Mouse (Mus musculus): ENCODE results near the gene B4galnt4. TPM values are rescaled to one million over a fixed set of nuclear protein-coding genes. Genes with fewer than 3 reads are reported as not detected.

The B4galnt4 gene
- polyA plus RNA-seq, 1 experiment from 2014 or later, result 27.7 TPM

DNA sequence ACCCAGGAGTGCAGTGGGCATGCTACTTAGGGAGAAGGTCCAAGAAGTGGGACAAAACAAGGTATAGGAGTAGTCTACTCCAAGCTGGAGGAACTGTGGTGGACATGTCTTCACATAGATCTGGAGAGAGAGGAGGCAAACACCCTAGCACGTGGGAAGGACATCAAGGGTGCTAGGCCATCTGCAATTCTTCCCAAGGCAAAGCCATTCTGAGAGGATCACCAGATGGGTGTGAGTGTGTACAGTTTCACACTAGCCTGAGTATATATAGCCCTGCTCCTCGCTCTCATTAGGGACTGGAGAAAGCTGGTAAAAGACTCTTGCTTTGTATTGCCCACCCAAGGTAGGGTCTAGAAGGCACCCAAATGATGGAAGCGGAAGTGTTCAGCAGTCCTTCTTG, 2.4 kb downstream of the B4galnt4 start:
- H3K36me3 ChIP-seq (replicated peaks), result peaks cover 62% of the 10 kb centered on the region
- H3K4me3 ChIP-seq, result no peak overlapping the region
- H3K27me3 ChIP-seq (replicated peaks; ENCODE audit: low read depth, poor library complexity, severe bottlenecking), result peaks cover 4% of the 10 kb centered on the region; the same call in 1 of the 2 replicates
- H3K9me3 ChIP-seq, result no peaks in the 10 kb centered on the region
- no peak for DNase-seq (ENCODE audit: low spot score)
- peaks cover 24% of the 10 kb centered on the region for H3K4me1 ChIP-seq
- H3K27ac ChIP-seq (replicated peaks), result no peak overlapping the region
- 89% methylated on average over 3 of the region's 3 CpGs for WGBS

DNA sequence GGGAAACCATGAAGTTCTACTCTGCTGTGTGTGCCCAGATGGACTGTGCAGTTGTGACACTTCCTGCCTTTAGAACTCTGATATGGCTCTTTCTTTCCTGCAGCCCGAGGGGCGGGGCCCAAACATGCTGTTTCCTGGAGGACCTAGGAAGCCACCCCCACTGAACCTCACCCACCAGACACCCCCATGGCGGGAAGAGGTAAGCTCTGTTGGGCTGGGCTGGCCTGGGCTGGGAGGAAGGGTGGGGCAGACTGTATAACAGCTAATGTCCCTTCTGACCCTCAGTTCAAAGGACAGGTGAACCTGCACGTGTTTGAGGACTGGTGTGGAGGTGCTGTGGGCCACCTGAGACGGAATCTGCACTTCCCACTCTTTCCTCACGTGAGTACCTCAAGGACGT, 3.3 kb downstream of the B4galnt4 start:
- Histone ChIP-seq H3K27me3 (replicated peaks; ENCODE audit: low read depth, poor library complexity, severe bottlenecking) (peaks cover 10% of the 10 kb centered on the region), H3K4me3 (no peak overlapping the region; the same call in 1 of the 2 replicates), H3K4me1 (peaks cover 24% of the 10 kb centered on the region), H3K9me3 (no peaks in the 10 kb centered on the region), H3K27ac (replicated peaks) (no peak overlapping the region), H3K36me3 (replicated peaks) (peaks cover 65% of the 10 kb centered on the region)
- DNase-seq (ENCODE audit: low spot score), result no peak
- WGBS, result 87% methylated on average over 7 of the region's 7 CpGs

DNA sequence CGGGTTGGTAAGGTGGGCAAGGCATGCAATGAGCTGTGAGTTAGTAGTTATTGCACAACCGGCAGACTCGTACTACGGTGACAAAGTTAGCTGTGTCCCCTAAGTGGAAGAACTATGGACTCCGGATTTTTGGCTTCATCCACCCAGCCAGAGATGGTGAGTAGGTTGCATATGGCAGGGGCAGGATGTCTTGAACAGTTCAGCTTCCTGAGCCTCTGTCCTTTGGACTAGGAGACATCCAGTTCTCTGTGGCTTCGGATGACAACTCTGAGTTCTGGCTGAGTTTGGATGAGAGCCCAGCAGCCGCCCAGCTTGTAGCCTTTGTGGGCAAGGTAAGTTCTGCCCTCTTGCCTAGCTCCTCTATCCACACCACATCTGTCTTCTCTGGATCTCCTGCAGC, 3.7 kb downstream of the B4galnt4 start:
- H3K4me3 ChIP-seq, result no peak overlapping the region; the same call in 1 of the 2 replicates
- no peak for DNase-seq (ENCODE audit: low spot score)
- no peaks in the 10 kb centered on the region for H3K9me3 ChIP-seq
- 95% methylated on average over 7 of the region's 7 CpGs for WGBS
- H3K4me1 ChIP-seq, result peaks cover 25% of the 10 kb centered on the region
- peaks cover 12% of the 10 kb centered on the region for H3K27me3 ChIP-seq (replicated peaks; ENCODE audit: low read depth, poor library complexity, severe bottlenecking)
- H3K36me3 ChIP-seq (replicated peaks), result peaks cover 65% of the 10 kb centered on the region
- H3K27ac ChIP-seq (replicated peaks), result no peak overlapping the region

DNA sequence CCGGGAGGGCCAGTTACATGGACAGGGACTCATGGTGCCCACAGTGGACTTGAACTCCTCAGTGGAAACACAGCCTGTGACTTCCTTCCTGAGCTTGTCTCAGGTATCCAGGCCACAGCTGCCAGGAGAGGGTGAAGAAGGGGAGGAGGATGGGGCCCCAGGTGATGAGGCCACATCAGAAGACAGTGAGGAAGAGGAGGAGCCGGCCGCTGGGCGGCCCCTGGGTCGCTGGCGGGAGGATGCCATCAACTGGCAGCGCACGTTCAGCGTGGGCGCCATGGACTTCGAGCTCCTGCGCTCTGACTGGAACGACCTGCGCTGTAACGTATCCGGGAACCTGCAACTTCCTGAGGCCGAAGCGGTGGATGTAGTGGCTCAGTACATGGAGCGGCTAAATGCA, 7.4 kb downstream of the B4galnt4 start:
- Histone ChIP-seq H3K36me3 (replicated peaks) (peaks cover 56% of the 10 kb centered on the region), H3K4me1 (peaks cover 26% of the 10 kb centered on the region), H3K27me3 (replicated peaks; ENCODE audit: low read depth, poor library complexity, severe bottlenecking) (peaks cover 31% of the 10 kb centered on the region), H3K4me3 (no peak overlapping the region), H3K27ac (replicated peaks) (no peak overlapping the region), H3K9me3 (no peaks in the 10 kb centered on the region)
- no peak for DNase-seq (ENCODE audit: low spot score)
- 83% methylated on average over 19 of the region's 19 CpGs for WGBS

DNA sequence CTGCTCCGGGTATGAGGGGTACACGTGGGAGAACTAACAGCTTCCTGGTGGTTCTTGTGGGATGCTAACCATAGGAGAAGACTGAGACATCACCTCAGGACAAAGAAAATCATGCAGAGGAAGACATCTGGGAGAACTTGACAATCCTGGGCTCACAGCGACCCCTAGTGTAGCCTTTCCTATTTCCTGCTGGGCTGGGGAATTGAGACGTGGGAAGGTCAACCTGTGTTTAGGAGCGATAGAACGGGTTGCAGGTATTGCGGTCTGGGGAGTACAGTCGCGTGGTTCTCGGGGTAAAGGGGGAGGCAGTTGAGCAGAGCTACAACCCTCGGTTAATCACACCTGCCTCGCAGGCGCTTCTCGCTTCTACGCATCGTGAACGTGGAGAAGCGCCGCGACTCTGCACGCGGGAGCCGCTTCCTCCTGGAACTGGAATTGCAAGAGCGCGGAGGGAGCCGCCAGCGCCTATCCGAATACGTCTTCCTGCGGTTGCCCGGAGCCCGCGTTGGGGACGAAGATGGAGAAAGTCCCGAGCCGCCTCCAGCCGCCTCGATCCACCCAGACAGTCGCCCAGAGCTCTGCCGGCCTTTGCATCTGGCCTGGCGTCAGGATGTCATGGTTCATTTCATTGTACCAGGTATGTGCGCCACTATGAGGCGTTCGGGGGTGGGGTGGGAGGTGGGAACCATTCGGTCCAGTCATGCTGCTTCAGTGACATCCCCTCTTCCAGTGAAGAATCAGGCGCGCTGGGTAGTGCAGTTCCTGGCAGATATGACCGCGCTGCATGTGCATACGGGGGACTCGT, 9.4 kb downstream of the B4galnt4 start:
- peak; percentile 84 for DNase-seq (ENCODE audit: low spot score)
- 1% methylated on average over 51 of the region's 51 CpGs for WGBS
- Histone ChIP-seq H3K27me3 (replicated peaks; ENCODE audit: low read depth, poor library complexity, severe bottlenecking) (peaks cover 31% of the 10 kb centered on the region), H3K36me3 (replicated peaks) (peaks cover 37% of the 10 kb centered on the region), H3K9me3 (no peaks in the 10 kb centered on the region), H3K4me1 (peaks cover 26% of the 10 kb centered on the region), H3K4me3 (peak overlapping the region; percentile 57), H3K27ac (replicated peaks) (peak overlapping the region; percentile 76)

DNA sequence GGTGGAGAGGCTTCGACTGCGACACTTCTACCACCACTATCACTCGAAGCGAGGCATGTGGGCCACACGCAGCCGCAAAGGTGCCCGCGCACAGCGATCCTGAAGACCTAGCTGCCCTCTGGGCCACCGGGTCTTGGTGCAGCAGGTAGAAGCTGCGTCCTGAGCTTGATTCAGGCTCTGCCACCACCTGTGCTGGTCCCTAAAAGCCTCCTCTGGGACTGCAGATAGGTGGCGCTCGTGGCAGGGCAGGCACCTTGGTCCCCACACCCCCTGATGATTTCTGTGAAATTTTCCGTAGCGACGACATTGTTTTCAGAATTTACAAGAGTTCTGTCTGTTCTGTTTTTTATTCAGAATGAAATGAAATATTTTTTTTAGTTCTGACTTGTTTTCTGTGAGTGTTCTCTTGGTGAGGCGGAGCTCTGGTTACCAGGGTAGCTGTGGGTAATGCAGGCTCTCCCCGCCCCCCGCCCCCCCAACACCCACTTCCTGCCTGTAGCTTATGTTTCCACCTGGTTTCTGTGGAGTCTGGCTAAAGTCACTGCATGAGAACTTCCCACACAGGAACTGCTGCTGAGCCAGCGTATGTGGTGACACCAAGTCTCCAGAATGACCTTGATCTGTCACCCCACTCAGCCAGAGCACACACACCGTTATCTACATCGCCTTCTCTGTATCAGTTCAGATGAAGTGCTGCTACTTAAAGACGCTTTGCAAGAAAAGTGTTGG, 11.3 kb downstream of the B4galnt4 start:
- Histone ChIP-seq H3K27me3 (replicated peaks; ENCODE audit: low read depth, poor library complexity, severe bottlenecking) (peaks cover 40% of the 10 kb centered on the region), H3K4me3 (peak overlapping the region; percentile 12; the same call in 1 of the 2 replicates), H3K4me1 (peaks cover 26% of the 10 kb centered on the region), H3K9me3 (no peaks in the 10 kb centered on the region), H3K36me3 (replicated peaks) (peaks cover 18% of the 10 kb centered on the region), H3K27ac (replicated peaks) (no peak overlapping the region)
- WGBS, result 35% methylated on average over 23 of the region's 23 CpGs
- peak; percentile 49 for DNase-seq (ENCODE audit: low spot score)

DNA sequence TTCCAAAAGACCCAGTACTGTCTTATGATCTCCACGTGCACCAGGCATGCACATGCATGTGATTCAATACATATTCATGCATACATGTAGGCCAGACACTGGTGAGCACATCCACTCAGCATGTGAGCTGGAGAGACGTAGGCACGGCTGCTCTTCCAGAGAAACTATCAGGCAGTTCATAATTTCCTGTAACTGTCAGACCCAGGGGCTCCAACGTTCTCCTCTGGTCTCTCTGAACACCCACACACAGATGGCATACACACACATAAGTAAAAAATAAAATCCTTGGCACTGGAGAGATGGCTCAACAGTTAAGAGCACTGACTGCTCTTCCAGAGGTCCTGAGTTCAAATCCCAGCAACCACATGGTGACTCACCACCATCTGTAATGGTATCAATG, 12.9 kb downstream of the B4galnt4 start:
- Histone ChIP-seq H3K27me3 (replicated peaks; ENCODE audit: low read depth, poor library complexity, severe bottlenecking) (peaks cover 41% of the 10 kb centered on the region), H3K4me1 (peaks cover 27% of the 10 kb centered on the region), H3K27ac (replicated peaks) (no peak overlapping the region), H3K4me3 (no peak overlapping the region), H3K36me3 (replicated peaks) (peaks cover 2% of the 10 kb centered on the region), H3K9me3 (no peaks in the 10 kb centered on the region)
- 84% methylated on average over 4 of the region's 4 CpGs for WGBS
- no peak for DNase-seq (ENCODE audit: low spot score)

DNA sequence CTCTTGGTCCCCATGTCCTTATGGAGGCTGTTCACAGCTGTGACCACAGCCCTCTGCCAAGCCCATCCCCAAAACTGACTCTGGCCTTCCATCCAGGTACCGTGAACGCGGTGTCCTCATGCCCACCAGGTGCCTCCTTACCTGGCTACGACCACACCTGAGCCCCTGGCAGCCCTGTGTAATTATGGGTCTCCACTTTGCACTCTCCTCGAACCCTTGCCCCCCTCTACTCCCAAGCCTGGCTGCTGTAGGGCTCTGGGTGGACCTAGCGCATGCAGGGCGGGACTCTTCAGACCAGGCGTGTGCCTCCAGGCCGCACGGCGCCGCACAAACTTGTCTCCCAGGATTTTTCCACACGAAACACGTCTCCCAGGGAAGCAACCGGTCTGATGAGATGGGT, 16.9 kb downstream of the B4galnt4 start, which contains the start of gene Pkp3:
Gene Pkp3, plus strand, starts transcription at position 378 of the 400 bp plus-strand sequence.
- Histone ChIP-seq H3K36me3 (replicated peaks) (peaks cover 5% of the 10 kb centered on the region; the same call in 1 of the 2 replicates), H3K4me3 (no peak within 1 kb of the TSS), H3K27ac (replicated peaks) (peak within 1 kb of the TSS; percentile 30; the same call in 1 of the 2 replicates), H3K27me3 (replicated peaks; ENCODE audit: low read depth, poor library complexity, severe bottlenecking) (peaks cover 39% of the 10 kb centered on the region), H3K4me1 (peaks cover 22% of the 10 kb centered on the region), H3K9me3 (no peaks in the 10 kb centered on the region)
- 89% methylated on average over 15 of the region's 15 CpGs for WGBS
- DNase-seq (ENCODE audit: low spot score), result no peak

DNA sequence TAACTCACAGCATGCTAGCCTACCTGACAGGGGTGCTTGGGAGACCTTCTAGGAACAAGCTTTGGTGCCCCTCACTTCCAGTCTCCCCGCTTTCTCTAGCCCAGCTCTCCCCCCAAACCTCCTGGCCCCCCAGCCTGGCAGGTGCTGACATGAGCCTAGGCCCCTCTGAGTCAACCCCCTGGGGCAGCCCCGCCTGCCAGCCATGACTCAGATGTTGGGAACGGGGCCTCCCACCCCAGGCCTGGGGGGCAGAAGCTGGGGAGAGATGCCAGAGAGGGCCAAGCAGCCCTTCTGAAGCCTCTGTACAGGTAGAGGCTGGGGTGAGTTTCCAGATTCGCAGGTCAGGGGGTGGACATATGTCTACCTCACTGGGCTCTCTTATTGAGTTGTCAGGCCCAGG, 18.0 kb downstream of the B4galnt4 start:
- H3K36me3 ChIP-seq (replicated peaks), result peaks cover 9% of the 10 kb centered on the region
- H3K9me3 ChIP-seq, result no peaks in the 10 kb centered on the region
- H3K4me1 ChIP-seq, result peaks cover 22% of the 10 kb centered on the region
- no peak overlapping the region for H3K4me3 ChIP-seq
- 0 out of 2 replicates have a peak overlapping the region, but pooled peaks have one; percentile 30 for H3K27ac ChIP-seq (replicated peaks)
- peaks cover 39% of the 10 kb centered on the region for H3K27me3 ChIP-seq (replicated peaks; ENCODE audit: low read depth, poor library complexity, severe bottlenecking)
- WGBS, result 80% methylated on average over 4 of the region's 4 CpGs
- DNase-seq (ENCODE audit: low spot score), result no peak

DNA sequence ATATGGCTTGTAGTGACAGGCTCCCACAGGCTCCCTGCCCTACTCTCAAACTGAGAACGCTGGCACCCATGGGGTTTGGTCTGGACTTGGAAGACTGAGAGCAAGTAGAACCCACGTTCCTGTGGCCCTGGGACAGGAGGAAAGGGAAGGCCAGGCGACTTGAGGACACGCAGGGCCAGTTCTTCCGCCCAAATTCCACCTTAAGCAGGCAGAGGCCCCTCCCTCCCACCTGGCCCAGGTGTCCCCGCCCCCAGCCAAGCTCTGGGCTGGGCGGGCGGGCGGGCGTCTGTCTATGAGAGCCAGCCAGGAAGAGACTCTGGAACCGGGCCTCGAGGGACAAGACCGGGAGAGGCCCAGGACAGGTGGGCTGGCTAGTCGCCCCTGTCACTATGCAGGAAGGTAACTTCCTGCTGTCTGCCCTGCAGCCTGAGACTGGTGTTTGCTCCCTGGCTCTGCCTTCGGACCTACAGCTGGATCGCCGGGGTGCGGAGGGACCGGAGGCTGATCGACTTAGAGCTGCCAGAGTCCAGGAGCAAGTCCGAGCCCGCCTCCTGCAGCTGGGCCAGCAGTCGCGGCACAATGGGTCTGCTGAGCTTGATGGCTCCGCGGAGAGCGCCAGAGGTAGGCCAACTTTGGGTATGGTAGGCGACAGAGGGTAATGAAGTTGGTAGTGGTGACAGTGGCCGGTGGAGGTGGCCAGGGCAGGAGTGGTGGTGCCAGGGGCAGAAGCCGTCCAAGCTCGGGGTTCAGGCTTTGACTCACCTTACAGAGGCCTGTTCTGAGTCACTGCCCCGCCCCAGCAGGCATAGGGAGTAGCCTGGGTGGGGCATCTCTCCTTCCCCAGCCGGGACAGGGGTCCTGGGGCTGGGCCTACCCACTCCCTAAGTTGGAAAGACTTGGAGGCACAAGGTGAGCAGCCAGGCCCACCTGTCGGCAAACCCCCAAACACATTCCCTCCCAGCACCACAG, 18.9 kb downstream of the B4galnt4 start:
- Histone ChIP-seq H3K36me3 (replicated peaks) (peaks cover 9% of the 10 kb centered on the region), H3K4me3 (peak overlapping the region; percentile 47), H3K27ac (replicated peaks) (peak overlapping the region; percentile 66), H3K27me3 (replicated peaks; ENCODE audit: low read depth, poor library complexity, severe bottlenecking) (peaks cover 39% of the 10 kb centered on the region), H3K9me3 (no peaks in the 10 kb centered on the region), H3K4me1 (peaks cover 22% of the 10 kb centered on the region)
- 19% methylated on average over 34 of the region's 34 CpGs for WGBS
- peak; percentile 48 for DNase-seq (ENCODE audit: low spot score)

DNA sequence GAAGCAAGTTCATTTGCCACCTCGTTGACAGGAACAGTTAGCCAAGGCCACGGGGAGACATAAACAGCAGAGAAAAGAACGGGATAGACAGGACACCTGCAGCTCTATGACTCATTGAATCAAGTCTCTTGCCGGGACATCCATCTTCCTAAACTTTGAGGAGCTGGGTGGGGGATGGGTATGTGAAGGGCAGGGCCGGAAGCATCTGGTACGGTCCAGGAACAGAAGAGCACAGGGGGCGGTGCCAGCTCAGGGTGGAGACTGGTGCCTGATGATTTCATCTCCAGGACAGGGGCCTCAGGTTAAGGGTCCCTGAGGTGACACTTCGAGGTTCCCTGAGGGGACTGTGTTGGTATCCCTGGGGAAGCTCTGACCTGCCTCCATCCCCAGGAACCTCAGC, 27.0 kb downstream of the B4galnt4 start:
- H3K27me3 ChIP-seq (replicated peaks; ENCODE audit: low read depth, poor library complexity, severe bottlenecking), result peaks cover 58% of the 10 kb centered on the region
- peaks cover 9% of the 10 kb centered on the region for H3K36me3 ChIP-seq (replicated peaks)
- no peak overlapping the region for H3K27ac ChIP-seq (replicated peaks)
- H3K4me1 ChIP-seq, result peaks cover 32% of the 10 kb centered on the region
- peak overlapping the region; percentile 37 for H3K4me3 ChIP-seq
- 49% methylated on average over 8 of the region's 8 CpGs for WGBS
- no peak for DNase-seq (ENCODE audit: low spot score)
- H3K9me3 ChIP-seq, result no peaks in the 10 kb centered on the region

DNA sequence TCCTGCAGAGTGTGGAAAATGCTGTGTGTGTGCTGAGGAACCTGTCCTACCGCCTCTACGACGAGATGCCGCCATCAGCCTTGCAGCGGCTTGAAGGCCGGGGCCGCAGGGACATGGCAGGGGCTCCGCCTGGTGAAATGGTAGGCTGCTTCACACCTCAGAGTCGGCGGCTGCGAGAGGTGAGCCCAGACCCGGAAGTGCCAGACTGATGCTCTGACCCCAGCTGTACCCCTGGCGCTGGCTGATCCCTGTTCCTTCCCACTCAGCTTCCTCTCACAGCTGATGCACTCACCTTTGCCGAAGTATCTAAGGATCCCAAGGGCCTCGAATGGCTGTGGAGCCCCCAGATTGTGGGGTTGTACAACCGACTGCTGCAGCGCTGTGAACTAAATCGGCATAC, 27.6 kb downstream of the B4galnt4 start:
- DNase-seq (ENCODE audit: low spot score), result peak; percentile 35
- H3K27me3 ChIP-seq (replicated peaks; ENCODE audit: low read depth, poor library complexity, severe bottlenecking), result peaks cover 64% of the 10 kb centered on the region
- 19% methylated on average over 18 of the region's 18 CpGs for WGBS

More for the DNA sequence above, 27.6 kb downstream of the B4galnt4 start:
- peaks cover 32% of the 10 kb centered on the region for H3K4me1 ChIP-seq
- peak overlapping the region; percentile 37 for H3K4me3 ChIP-seq
- H3K27ac ChIP-seq (replicated peaks), result no peak overlapping the region
- no peaks in the 10 kb centered on the region for H3K9me3 ChIP-seq
- H3K36me3 ChIP-seq (replicated peaks), result 0 out of 2 replicates have a peak, but pooled peaks cover 5% of the 10 kb centered on the region

All from embryonic facial prominence, embryonic 10.5 days (tissue).